Mouse (Mus musculus): ENCODE data around the gene Ccr5.

Gene Ccr5

GRCm38 (mm10) chr9:124121387-124122184, at the start of gene Ccr5:
Ccr5 (plus strand) TSS chr9:124121543.
- WGBS: 75% methylated on average over 3 of the region's 3 CpGs

GRCm38 (mm10) chr9:124079803-124080202, 41.5 kb upstream of the Ccr5 start:
- 57% methylated on average over 4 of the region's 4 CpGs for WGBS

- WGBS: 91% methylated on average over 13 of the region's 13 CpGs
Observed at GRCm38 (mm10) chr9:124080471-124080870, 40.9 kb upstream of the Ccr5 start.

- WGBS: 74% methylated on average over 1 of the region's 1 CpGs
Observed at GRCm38 (mm10) chr9:124090441-124090840, 30.9 kb upstream of the Ccr5 start.

GRCm38 (mm10) chr9:124099127-124099526, 22.2 kb upstream of the Ccr5 start:
- whole genome bisulfite sequencing: 86% methylated on average over 1 of the region's 1 CpGs

- WGBS: 75% methylated on average over 1 of the region's 1 CpGs
Observed at GRCm38 (mm10) chr9:124100357-124100756, 21.0 kb upstream of the Ccr5 start.

- WGBS: 87% methylated on average over 4 of the region's 4 CpGs
Observed at GRCm38 (mm10) chr9:124101723-124102122, 19.6 kb upstream of the Ccr5 start, which contains the start of gene Ccr2. Ccr2 (plus strand) TSS chr9:124101950.

GRCm38 (mm10) chr9:124103199-124103598, 18.1 kb upstream of the Ccr5 start:
- WGBS: 87% methylated on average over 1 of the region's 1 CpGs

GRCm38 (mm10) chr9:124108356-124109127, 12.8 kb upstream of the Ccr5 start:
- 85% methylated on average over 2 of the region's 2 CpGs for WGBS

- WGBS: 89% methylated on average over 1 of the region's 1 CpGs
Observed at GRCm38 (mm10) chr9:124111997-124112396, 9.3 kb upstream of the Ccr5 start.

GRCm38 (mm10) chr9:124112591-124113239, 8.6 kb upstream of the Ccr5 start:
- 91% methylated on average over 1 of the region's 1 CpGs for whole genome bisulfite sequencing

- 91% methylated on average over 1 of the region's 1 CpGs for WGBS
Observed at GRCm38 (mm10) chr9:124113777-124114176, 7.6 kb upstream of the Ccr5 start.

GRCm38 (mm10) chr9:124118489-124118888, 2.9 kb upstream of the Ccr5 start:
- 94% methylated on average over 1 of the region's 1 CpGs for WGBS

- WGBS: 87% methylated on average over 11 of the region's 11 CpGs
Observed at GRCm38 (mm10) chr9:124125576-124125975, 4.2 kb downstream of the Ccr5 start.

- 47% methylated on average over 5 of the region's 5 CpGs for whole genome bisulfite sequencing
Observed at GRCm38 (mm10) chr9:124126373-124126772, 5.0 kb downstream of the Ccr5 start.

GRCm38 (mm10) chr9:124127412-124127811, 6.1 kb downstream of the Ccr5 start:
- 57% methylated on average over 4 of the region's 4 CpGs for WGBS

- 2% methylated on average over 1 of the region's 1 CpGs for WGBS
Observed at GRCm38 (mm10) chr9:124128379-124128778, 7.0 kb downstream of the Ccr5 start.

GRCm38 (mm10) chr9:124132899-124133298, 11.6 kb downstream of the Ccr5 start:
- 84% methylated on average over 2 of the region's 2 CpGs for WGBS

GRCm38 (mm10) chr9:124134919-124135318, 13.6 kb downstream of the Ccr5 start:
- 94% methylated on average over 1 of the region's 1 CpGs for WGBS

GRCm38 (mm10) chr9:124137619-124138018, 16.3 kb downstream of the Ccr5 start:
- 82% methylated on average over 11 of the region's 11 CpGs for WGBS

- WGBS: 66% methylated on average over 4 of the region's 4 CpGs
Observed at GRCm38 (mm10) chr9:124138055-124138775, 16.9 kb downstream of the Ccr5 start.

- WGBS: 79% methylated on average over 1 of the region's 1 CpGs
Observed at GRCm38 (mm10) chr9:124143678-124144077, 22.3 kb downstream of the Ccr5 start.
